Mouse (Mus musculus): ENCODE measurements around the gene Dnm3.

DNA sequence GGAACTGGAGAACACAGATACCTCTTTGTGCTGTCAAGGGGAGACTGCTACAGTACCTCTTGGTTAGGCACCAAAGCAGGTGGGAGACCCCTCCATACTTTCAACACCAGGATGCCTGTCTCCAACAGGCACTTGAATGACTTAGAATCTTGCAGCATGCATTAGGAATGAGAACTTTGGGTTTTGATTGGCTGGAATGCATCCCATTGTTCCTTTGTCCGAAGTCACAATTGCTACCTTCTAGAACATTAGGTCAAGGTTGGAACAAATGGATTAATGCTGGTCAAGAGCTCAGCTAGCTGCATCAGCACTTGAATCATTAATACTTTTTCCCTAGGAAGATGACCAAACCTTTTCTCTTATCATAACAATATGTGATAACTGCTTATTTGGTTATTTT, 498.3 kb downstream of the Dnm3 start, which contains the start of gene 4930558K02Rik:
- TF ChIP-seq POLR2A (IDR thresholded peaks at IDR 0.05; ENCODE audit: insufficient read length, low read depth) (no peak), MAX (IDR thresholded peaks at IDR 0.05; ENCODE audit: low read depth) (no peak), POLR2AphosphoS2 (IDR thresholded peaks at IDR 0.05; ENCODE audit: insufficient read length, low read depth) (no peak), TCF12 (IDR thresholded peaks at IDR 0.05; ENCODE audit: insufficient read depth, poor library complexity, severe bottlenecking) (no peak)
